ENCODE assay signal across 12 mouse cellular contexts in genomic region chr16:31945372-31945771, GRCm38 (mm10). TPM values are rescaled to one million over a fixed set of nuclear protein-coding genes. Genes with fewer than 3 reads are reported as not detected.
"Had no signal": no experiment of that assay in that cellular context is flagged by ENCODE, and none has a peak within 500 bp of the region (broad histone marks: within the 10 kb centered on the region; RNA-seq: fewer than 3 reads in every experiment).

No protein-coding gene starts in this region.

- ATAC-seq: lung, postnatal 0 days; midbrain, embryonic 13.5 days had no signal

- H3K27me3 ChIP-seq: liver, embryonic 15.5 days; midbrain, embryonic 13.5 days had no signal

- DNase-seq: kidney, adult 18-20 months; kidney, postnatal 10 days; kidney, postnatal 4 days; lung, adult 2 months; lung, postnatal 36 days; thymus, postnatal 4 days had no signal

- H3K4me2 ChIP-seq: liver, embryonic 15.5 days had no signal

- H3K9me3 ChIP-seq: liver, embryonic 15.5 days; midbrain, embryonic 13.5 days had no signal

- H3K4me3 ChIP-seq: liver, embryonic 15.5 days; midbrain, embryonic 13.5 days had no signal

- H3K9ac ChIP-seq: liver, embryonic 15.5 days had no signal

- H3K27ac ChIP-seq: liver, embryonic 15.5 days; midbrain, embryonic 13.5 days; stomach, postnatal 0 days had no signal

RNA-seq across cellular contexts. Expression of gene Pigz, which starts 11.7 kb away (rescaled TPM):
- total RNA-seq: megakaryocyte progenitor cell, adult 5-6 weeks; neutrophil, adult 5-6 weeks had no signal
